Mouse (Mus musculus): ENCODE measurements around the gene Apoc1. TPM values are rescaled to one million over a fixed set of nuclear protein-coding genes. Genes with fewer than 3 reads are reported as not detected.

Gene Apoc1
- total and polyA plus RNA-seq, 3 experiments, result 4.8 to 15.3 (median 12.3) TPM

- H3K27me3 ChIP-seq (ENCODE audit: insufficient read depth, low read length), result peaks cover 5% of the 10 kb centered on the region; the same call in 1 of the 2 replicates
- no peaks in the 10 kb centered on the region for H3K9me3 ChIP-seq (replicated peaks)
- DNase-seq (ENCODE audit: low spot score) (no peak), ATAC-seq (ENCODE audit: extremely low read depth, insufficient number of reproducible peaks, low FRiP score, poor library complexity, severe bottlenecking) (no peak)
- no peaks in the 10 kb centered on the region for H3K36me3 ChIP-seq (replicated peaks)
- no peak overlapping the region for H3K4me3 ChIP-seq (ENCODE audit: low read depth, low read length)
- H3K4me1 ChIP-seq (ENCODE audit: insufficient read depth, low read depth, low read length), result peaks cover 29% of the 10 kb centered on the region
- TF ChIP-seq CTCF (IDR thresholded peaks at IDR 0.05; ENCODE audit: low read depth, low read length) (no peak), GATA2 (IDR thresholded peaks at IDR 0.05; ENCODE audit: borderline replicate concordance, low read depth, low read length) (no peak), GATA1 (IDR thresholded peaks at IDR 0.05; ENCODE audit: borderline replicate concordance, low read length) (no peak), TAL1 (conservative IDR thresholded peaks at IDR 0.05; ENCODE audit: low read depth, low read length) (no peak)
Observed at GRCm38 (mm10) chr7:19673083-19673699, 19.3 kb downstream of the Apoc1 start.

- peaks cover 8% of the 10 kb centered on the region for H3K27me3 ChIP-seq (ENCODE audit: insufficient read depth, low read length)
- H3K9me3 ChIP-seq (replicated peaks), result no peaks in the 10 kb centered on the region
- no peak for DNase-seq (ENCODE audit: low spot score)
- ATAC-seq (ENCODE audit: extremely low read depth, insufficient number of reproducible peaks, low FRiP score, poor library complexity, severe bottlenecking), result no peak
- peaks cover 31% of the 10 kb centered on the region for H3K4me1 ChIP-seq (ENCODE audit: insufficient read depth, low read depth, low read length)
- no peak overlapping the region for H3K4me3 ChIP-seq (ENCODE audit: low read depth, low read length)
- TF ChIP-seq TAL1 (conservative IDR thresholded peaks at IDR 0.05; ENCODE audit: low read depth, low read length), result no peak
- TF ChIP-seq CTCF (IDR thresholded peaks at IDR 0.05; ENCODE audit: low read depth, low read length), result no peak
- no peak for TF ChIP-seq GATA1 (IDR thresholded peaks at IDR 0.05; ENCODE audit: borderline replicate concordance, low read length)
- no peak for TF ChIP-seq POLR2AphosphoS5 (IDR thresholded peaks at IDR 0.05; ENCODE audit: insufficient replicate concordance, low read depth, low read length)
- no peak for TF ChIP-seq GATA2 (IDR thresholded peaks at IDR 0.05; ENCODE audit: borderline replicate concordance, low read depth, low read length)
- H3K36me3 ChIP-seq (replicated peaks), result no peaks in the 10 kb centered on the region
Observed at GRCm38 (mm10) chr7:19671511-19671910, 20.9 kb downstream of the Apoc1 start.

- no peaks in the 10 kb centered on the region for H3K9me3 ChIP-seq (replicated peaks)
- DNase-seq (ENCODE audit: low spot score) (peak; percentile 86), ATAC-seq (ENCODE audit: extremely low read depth, insufficient number of reproducible peaks, low FRiP score, poor library complexity, severe bottlenecking) (peak; percentile 47; the same call in 1 of the 2 replicates)
- TF ChIP-seq CTCF (IDR thresholded peaks at IDR 0.05; ENCODE audit: low read depth, low read length) (peak; percentile 75), POLR2AphosphoS5 (IDR thresholded peaks at IDR 0.05; ENCODE audit: insufficient replicate concordance, low read depth, low read length) (no peak)
- H3K4me3 ChIP-seq (ENCODE audit: low read depth, low read length), result no peak overlapping the region; the same call in 1 of the 2 replicates
- H3K36me3 ChIP-seq (replicated peaks), result no peaks in the 10 kb centered on the region
- H3K27me3 ChIP-seq (ENCODE audit: insufficient read depth, low read length), result peaks cover 6% of the 10 kb centered on the region
- H3K4me1 ChIP-seq (ENCODE audit: insufficient read depth, low read depth, low read length), result peaks cover 35% of the 10 kb centered on the region
Observed at GRCm38 (mm10) chr7:19668947-19669721, 23.3 kb downstream of the Apoc1 start.

- no peak for TF ChIP-seq GATA1 (IDR thresholded peaks at IDR 0.05; ENCODE audit: borderline replicate concordance, low read length)
- no peak for TF ChIP-seq GATA2 (IDR thresholded peaks at IDR 0.05; ENCODE audit: borderline replicate concordance, low read depth, low read length)
- no peak for TF ChIP-seq CTCF (IDR thresholded peaks at IDR 0.05; ENCODE audit: low read depth, low read length)
- no peak for TF ChIP-seq TAL1 (conservative IDR thresholded peaks at IDR 0.05; ENCODE audit: low read depth, low read length)
- no peak for TF ChIP-seq POLR2AphosphoS5 (IDR thresholded peaks at IDR 0.05; ENCODE audit: insufficient replicate concordance, low read depth, low read length)
- ATAC-seq (ENCODE audit: extremely low read depth, insufficient number of reproducible peaks, low FRiP score, poor library complexity, severe bottlenecking), result no peak
- peaks cover 45% of the 10 kb centered on the region for H3K4me1 ChIP-seq (ENCODE audit: insufficient read depth, low read depth, low read length)
- no peak overlapping the region for H3K4me3 ChIP-seq (ENCODE audit: low read depth, low read length)
- no peak for DNase-seq (ENCODE audit: low spot score)
- peaks cover 14% of the 10 kb centered on the region for H3K36me3 ChIP-seq (replicated peaks)
- peaks cover 6% of the 10 kb centered on the region for H3K27me3 ChIP-seq (ENCODE audit: insufficient read depth, low read length)
- no peaks in the 10 kb centered on the region for H3K9me3 ChIP-seq (replicated peaks)
Observed at GRCm38 (mm10) chr7:19667434-19667833, 25.0 kb downstream of the Apoc1 start.

- ATAC-seq (ENCODE audit: extremely low read depth, insufficient number of reproducible peaks, low FRiP score, poor library complexity, severe bottlenecking), result no peak
- H3K9me3 ChIP-seq (replicated peaks), result no peaks in the 10 kb centered on the region
- no peak for DNase-seq (ENCODE audit: low spot score)
Observed at GRCm38 (mm10) chr7:19666750-19667149, 25.7 kb downstream of the Apoc1 start.

More at GRCm38 (mm10) chr7:19666750-19667149, 25.7 kb downstream of the Apoc1 start:
- H3K4me1 ChIP-seq (ENCODE audit: insufficient read depth, low read depth, low read length), result peaks cover 52% of the 10 kb centered on the region
- no peak overlapping the region for H3K4me3 ChIP-seq (ENCODE audit: low read depth, low read length)
- TF ChIP-seq GATA2 (IDR thresholded peaks at IDR 0.05; ENCODE audit: borderline replicate concordance, low read depth, low read length) (no peak), GATA1 (IDR thresholded peaks at IDR 0.05; ENCODE audit: borderline replicate concordance, low read length) (no peak), CTCF (IDR thresholded peaks at IDR 0.05; ENCODE audit: low read depth, low read length) (no peak), POLR2AphosphoS5 (IDR thresholded peaks at IDR 0.05; ENCODE audit: insufficient replicate concordance, low read depth, low read length) (no peak), TAL1 (conservative IDR thresholded peaks at IDR 0.05; ENCODE audit: low read depth, low read length) (no peak)
- peaks cover 21% of the 10 kb centered on the region for H3K36me3 ChIP-seq (replicated peaks)
- H3K27me3 ChIP-seq (ENCODE audit: insufficient read depth, low read length), result peaks cover 6% of the 10 kb centered on the region

Data from G1E (cell line).